Mouse (Mus musculus): Measurements from ENCODE around the gene Npb.
"Not testable (repeated sequence)": the region's sequence is repeated elsewhere in the genome, so short reads cannot be mapped to it uniquely, and the experiment has no call there.

Gene Npb

DNA sequence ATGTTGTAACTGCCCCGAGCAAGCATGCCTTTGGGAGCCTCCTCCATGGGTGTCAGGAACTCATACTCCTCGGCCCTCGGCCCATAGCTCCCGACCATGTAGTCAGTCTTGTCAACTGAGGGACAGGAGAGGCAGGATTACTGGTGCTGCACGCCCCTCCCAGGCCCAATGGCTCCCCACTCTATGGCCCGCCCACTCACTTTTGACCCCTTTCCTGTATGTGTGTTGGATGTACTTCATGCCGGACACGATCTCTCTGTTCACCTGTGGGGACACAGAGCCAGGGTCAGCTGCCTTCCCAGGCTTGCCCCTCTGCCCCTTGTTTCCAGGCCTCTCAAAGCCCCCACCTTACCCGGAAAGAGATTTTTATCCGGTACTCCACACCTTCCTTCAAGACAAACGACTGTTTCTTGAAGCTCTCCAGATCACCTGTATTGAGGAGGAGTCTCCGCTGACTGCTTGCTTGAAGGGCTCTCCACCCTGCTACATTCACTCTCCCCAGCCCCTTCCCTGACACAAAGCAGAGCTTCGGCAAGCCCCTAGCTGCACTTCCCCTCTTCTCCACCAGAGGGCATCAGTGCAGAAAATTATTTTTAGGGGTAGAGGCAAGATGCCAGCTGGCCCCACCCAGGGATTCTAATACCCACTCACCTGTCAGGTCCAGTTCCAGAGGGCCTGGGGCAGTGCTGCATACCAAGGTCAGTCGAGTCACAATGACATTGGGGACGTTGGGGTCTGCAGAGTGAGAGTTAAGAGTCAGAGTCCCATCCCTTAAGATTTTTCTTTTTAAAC, 28.8 kb upstream of the Npb start:
- DNase-seq (ENCODE audit: low spot score in 2 of 2): peak; percentile 65 to 73

DNA sequence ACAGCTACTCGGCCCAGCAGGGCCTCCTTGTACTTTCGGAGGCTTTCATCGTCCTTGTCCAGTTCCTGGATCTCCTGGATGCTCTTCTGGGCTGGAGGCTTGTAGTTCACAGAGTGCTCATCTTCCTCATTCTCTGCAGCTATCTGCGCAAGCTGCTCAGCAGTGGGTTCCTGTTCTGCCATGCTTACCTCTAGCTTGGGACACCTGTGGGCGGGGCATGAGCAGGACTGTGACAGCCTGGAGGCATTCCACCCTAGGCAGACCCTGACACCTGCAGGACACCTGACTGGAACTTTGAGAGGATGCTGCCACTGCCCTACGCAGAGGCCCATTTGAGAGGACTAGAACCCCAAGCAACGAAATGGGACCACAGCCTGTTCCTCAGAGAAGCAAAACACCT, 28.1 kb upstream of the Npb start:
- peak; percentile 48 to 52 for DNase-seq (ENCODE audit: low spot score in 2 of 2)

DNA sequence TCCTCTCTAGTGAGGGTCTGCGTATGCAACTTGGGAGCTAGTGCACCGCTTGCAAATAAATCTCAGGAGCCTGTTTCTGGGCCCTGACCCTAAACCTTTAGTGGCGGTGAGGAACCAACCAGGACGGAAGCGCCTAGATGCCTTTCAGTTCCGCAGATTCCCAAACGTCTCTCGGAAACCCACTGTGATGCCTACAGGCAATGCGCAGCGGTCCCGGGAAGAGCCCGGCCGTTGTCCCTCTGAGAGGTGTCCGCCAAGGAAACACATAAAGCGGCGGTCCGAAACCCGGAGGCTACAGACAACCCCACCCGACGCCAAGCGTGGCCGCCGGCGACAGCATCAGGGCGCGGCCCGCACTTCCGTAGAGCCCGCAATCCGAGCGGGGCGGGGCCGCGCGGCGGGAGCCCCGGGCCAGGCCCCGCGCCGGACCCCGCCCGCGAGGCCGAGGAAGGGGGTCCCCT, 27.4 kb upstream of the Npb start:
- DNase-seq (ENCODE audit: low spot score in 2 of 2): peak; percentile 48

DNA sequence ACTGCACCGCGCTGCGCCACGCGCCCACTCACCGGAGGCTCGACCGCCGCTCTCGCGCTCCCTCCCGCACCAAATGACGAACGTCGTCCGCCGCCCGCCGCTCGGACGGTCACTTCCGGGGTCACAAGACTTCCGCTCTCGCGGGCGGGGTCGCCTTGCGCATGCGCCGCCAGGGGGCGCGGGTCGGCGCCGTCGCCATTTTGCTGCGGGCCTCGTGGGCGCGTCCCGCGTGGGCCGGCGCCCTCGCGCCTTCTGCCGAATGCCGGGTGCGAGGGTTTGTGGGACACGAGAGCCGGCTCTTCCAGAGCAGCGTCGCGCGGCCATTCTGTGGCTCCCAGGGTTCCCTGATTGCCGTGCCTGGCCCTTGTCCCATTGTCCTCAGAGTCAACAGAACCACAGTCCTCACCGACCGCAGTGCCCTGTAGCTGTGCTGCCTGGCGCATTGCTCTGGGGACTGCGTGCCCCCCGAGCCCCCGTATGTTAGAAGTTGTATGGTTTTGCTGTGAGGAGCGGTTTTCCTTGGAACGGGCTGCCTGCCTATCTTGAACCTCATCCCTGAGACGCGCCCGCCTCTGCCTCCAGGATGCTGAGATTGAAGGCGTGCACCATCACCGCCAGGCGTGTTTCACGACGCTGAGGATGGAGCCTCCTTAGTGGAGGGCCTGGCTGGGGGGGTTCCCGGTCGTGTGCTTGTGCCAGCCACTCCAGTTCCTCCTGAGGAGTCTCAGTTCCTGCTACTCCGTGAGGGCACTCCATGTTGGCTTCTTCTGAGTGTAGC, 26.6 kb upstream of the Npb start, which contains the start of gene Arhgdia:
TSS of gene Arhgdia (minus strand) at position 135 of the 778 bp plus-strand sequence.
- peak; percentile 84 to 88 for DNase-seq (ENCODE audit: low spot score in 2 of 2)

DNA sequence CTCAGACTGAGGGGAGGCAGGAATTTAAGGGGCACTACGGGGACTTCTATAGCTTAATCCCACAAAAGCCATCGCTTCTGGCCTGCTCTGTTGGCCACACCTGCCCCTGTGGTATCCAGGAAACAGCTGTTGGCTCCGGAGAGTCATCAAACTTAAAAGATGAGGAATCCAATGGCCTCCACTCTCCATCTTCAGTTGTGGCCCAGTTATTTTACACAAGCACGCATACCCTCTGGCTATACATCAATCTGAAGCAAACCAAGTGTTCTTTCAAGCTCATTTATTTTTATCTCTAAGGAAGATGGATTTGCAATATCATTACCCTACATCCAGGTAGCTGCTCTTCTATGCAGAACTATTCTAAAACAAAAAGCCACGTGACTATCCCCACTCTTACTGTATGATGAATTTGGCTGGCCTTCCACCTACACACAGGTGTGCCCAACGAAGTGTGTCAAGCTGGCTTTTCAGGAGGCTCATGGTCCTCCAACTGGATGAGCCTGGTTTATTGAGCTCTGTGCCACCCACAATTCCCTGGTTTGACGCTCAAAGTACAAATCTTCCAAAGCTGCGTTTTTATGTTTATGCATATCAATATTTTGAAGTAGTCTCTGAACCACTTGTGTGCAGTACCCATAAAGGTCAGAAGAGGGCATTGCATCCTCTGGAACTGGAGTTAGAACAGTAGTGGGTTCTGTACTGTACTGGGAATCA, 25.9 kb upstream of the Npb start:
- DNase-seq (ENCODE audit: low spot score in 2 of 2): peak; percentile 37 to 54

DNA sequence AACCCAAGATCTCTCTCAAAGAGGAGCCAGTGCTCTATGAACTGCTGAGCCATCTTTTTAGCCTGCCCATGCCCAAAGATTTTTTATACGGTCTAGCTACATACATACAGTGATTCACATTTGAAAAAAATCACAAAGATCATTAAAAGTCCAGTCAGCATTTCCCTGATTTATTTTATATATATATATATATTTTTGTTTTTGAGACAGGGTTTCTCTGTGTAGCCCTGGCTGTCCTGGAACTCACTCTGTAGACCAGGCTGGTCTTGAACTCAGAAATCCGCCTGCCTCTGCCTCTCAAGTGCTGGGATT, 25.3 kb upstream of the Npb start:
- not testable (repeated sequence) for DNase-seq (ENCODE audit: low spot score in 2 of 2)

DNA sequence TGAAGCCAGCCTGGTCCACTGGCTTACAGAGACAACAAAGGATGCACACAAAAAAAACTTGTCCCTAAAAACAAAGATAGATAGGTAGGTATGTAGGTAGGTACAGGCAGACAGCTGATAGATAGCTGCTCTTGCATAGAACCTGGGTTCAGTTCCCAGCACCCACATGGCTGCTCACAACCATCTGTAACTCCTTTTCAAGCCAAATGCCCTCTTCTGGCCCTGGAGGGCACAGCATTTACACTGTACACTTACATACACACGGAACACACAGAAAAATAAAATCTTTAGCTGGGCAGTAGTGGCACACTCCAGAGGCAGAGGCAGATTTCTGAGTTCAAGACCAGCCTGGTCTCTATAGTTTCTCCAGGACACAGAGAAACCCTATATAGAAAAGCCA, 24.3 kb upstream of the Npb start:
- DNase-seq (ENCODE audit: low spot score in 2 of 2): no peak

DNA sequence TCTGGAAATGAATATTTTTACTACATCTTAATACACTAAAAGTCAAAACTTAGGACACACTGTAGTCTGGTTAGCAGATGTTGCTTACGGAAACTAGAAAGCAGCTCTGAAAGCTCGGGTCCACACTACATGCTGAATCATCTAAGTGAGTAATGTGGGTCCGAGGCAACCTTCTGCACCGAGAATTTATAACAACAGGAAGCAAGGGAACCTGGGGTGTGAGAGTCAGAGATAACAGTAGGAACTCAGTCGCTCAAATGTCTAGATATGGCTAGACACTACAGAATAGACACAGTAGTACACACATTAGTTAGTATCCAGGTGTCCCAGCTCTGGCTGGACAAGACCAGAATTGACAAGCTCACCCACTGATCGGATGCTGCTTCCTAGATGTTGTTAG, 19.7 kb upstream of the Npb start:
- no peak for DNase-seq (ENCODE audit: low spot score in 2 of 2)

DNA sequence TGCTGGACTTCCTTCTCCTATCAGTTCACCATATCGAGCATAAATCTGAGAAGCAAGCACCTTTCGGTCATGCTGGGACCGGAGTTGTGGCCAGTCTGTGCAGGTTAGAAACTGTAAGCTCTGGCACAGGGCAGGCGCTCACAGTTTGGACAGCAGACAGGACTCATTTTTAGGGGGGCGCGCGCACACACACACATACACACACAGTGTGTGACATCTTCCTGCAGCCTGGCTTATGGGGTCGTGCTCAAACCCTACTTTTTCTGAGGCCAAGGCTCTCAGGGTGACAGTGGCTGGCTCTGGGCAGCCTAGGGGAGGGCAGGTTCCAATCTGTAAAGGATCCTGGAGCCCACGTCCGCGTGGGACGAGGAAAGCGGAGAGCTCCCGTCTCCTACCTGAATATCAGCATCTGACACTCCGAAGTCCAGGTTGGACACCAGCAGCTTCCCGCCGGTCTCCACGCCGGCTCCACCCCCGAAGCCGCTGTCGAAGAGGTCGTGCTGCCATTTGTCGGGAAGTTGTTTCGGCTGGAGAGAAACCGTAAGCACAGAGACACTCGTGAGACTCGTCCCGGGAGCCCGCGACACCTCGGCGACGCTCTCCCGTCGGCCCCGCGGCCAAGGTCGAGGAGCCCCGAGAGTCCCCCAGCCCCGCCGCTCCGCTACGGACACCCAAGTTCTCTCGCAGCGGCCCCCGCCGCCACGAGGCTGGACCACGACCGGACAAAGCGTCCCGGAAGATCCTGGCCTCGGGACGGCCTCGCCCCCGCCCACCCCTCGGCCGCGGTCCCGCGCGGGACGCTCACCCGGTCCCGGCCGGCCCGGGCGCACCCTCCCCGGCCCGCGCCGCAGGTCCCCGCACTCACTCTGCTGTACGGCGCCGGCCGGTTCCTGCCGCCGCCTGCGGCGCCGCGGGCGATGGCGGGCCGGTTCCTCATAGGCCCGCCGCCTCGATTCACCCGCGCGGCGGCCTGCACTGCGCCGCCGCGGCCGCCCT, 10.7 kb upstream of the Npb start:
- peak in 1 of 2 experiments; percentile 24 for DNase-seq (ENCODE audit: low spot score in 2 of 2)

DNA sequence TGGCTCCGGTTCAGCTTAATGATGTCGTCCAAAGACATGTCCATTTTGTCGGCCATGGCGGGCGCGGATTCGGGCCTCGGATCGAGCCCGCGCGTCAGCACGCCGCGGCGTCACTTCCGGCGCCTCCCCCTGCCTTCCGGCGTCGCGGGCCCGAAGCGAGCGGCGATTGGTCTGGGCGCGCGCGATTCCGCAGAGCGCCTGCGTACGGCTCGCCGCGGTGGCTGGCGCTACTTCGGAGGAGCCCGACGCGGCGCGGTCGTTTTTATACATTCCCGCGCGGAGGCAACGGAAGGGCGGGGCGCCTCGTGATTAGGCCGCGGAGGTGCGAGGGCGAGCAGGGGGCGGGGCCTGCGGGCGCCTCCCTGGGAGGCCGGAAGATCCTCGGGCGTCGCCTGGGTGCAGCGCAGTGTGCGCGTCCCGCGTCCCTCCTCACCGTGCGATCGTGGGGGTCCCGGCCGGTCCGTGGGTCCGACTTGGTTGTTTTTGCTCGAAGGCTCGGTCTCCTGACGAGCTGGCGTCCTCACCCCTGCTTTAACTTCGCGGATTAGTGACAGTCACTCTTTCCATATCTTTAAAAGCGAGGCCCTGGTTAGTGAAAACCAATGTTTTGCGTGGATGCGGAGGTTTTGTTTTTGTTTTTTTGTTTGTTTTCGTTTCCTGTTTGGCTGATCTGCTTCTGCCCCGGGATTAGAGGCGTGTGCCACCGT, 9.8 kb upstream of the Npb start, which contains the start of the genes Alyref and Anapc11:
TSS of gene Alyref (minus strand) at position 83 of the 707 bp plus-strand sequence.
TSS of gene Anapc11 (plus strand) at position 139 of the 707 bp plus-strand sequence.
- DNase-seq (ENCODE audit: low spot score in 2 of 2): peak; percentile 94

DNA sequence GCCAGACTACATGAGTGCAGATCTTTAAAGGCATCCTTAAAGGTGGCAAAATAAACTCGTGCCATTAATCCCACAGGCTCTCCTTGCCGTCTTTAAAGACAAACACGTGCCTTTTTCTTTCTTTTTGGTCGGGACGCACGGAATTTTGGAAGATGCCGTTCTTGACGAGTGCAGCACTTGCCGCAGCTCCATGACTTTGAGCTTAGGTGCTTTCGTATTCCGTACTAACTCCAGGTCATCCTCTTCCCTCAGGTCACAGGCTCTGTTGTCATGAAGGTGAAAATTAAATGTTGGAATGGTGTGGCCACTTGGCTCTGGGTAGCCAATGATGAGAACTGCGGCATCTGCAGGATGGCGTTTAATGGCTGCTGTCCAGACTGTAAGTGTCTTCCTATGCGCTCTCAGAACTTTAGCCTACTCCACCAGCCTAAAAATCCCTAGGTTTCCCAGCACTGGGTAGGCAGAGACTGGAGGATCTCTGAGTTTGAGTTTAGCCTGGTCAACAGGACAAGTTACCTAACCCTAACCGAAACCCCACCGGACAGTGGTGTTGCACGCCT, 9.2 kb upstream of the Npb start:
- no peak for DNase-seq (ENCODE audit: low spot score in 2 of 2)

DNA sequence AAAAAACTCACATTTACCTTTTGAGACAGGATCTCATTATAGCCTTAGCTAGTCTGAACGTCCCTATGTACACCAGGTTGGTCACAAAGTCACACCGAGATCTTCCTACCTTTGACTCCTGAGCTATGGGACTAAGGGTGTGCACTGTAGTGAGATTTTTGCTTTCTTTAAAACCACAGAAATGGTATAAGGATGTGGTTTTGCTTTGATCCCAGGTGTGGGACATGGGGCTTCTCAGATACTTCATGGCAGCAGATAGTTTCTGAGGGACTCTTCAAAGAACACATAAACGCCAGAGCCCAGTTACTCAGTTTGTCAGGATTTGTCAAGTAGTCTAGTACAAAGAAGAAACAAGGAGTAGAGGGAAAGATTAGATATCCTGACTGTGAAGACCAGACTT, 7.6 kb upstream of the Npb start:
- DNase-seq (ENCODE audit: low spot score in 2 of 2): no peak

DNA sequence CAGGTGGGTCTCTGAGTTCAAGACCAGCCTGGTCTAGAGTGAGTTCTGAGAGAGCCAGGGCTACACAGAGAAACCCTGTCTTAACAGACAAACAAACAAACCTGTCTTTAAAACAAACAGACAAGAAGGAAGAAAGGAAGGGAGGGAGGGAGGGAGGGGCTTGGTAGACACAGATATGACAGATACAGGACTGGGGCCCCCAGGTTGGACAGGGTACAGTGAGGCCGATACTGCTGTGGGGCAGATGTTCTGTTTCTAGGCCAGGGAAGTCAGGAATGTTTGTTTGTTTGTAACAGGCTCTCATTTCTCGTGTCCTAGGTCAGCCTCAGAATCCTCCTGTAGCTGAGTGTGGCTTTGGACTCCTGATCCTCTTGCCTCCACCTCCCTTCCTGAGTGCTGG, 4.7 kb upstream of the Npb start:
- no peak for DNase-seq (ENCODE audit: low spot score in 2 of 2)

DNA sequence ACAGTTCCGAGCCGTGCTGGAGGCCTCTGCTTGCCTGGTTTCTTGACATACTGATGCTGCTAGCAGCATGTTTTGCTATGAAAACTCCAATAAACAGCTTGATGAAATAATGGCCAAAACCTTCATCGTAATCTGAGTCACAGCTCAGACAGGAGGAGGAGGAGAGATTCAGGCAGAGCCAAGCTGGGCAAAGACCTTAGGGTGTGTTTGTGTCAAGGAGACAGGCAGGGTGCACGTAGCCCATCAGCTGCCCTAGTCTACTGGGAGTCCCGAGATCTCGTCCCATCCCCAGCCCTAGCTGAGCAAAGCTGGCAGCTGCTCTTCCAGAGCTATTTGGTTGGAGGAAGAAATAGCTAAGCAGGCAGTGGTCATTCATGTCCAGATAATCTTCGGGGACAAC, 2.6 kb upstream of the Npb start:
- DNase-seq (ENCODE audit: low spot score in 2 of 2): no peak

DNA sequence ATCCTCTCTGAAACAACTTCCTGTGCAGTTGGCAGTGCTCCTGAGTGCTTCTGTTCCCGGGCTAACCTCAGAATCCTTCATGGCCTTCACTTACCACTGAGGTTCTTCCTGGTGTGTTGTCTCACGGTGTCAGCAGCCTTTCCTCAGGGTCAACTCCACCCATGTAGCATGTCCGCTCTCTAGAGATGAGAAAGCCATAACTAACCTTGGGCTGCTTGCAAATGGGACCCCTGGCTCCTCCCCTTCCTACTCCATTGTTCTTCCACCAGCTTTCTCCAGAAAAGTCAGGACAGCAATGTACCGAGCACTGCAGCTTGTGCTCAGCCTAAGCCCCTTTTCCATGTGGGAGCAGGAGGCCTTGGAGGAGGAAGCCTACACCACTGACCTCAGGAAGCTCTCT, 1.5 kb upstream of the Npb start:
- no peak for DNase-seq (ENCODE audit: low spot score in 2 of 2)

DNA sequence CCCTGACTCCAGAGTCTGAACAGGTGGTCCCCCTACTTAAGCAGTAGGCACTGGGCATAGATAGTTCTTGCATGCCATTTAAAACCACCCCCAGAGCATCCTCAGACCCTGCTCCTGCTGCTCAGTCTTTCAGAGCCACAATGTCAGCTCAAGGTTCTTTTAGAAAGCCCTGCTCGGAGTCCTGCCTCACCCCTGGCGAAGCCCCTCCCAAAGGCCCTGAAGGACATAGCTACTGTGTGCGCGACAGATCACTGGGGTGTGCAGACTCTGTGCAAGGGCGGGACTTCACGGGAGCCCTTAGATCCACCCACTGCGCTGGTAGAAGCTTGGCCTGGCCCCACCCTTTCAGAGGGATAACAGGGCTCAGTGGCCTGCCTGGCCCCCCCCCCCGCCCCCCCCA, 973 bp downstream of the Npb start:
- no peak for DNase-seq (ENCODE audit: low spot score in 2 of 2)

DNA sequence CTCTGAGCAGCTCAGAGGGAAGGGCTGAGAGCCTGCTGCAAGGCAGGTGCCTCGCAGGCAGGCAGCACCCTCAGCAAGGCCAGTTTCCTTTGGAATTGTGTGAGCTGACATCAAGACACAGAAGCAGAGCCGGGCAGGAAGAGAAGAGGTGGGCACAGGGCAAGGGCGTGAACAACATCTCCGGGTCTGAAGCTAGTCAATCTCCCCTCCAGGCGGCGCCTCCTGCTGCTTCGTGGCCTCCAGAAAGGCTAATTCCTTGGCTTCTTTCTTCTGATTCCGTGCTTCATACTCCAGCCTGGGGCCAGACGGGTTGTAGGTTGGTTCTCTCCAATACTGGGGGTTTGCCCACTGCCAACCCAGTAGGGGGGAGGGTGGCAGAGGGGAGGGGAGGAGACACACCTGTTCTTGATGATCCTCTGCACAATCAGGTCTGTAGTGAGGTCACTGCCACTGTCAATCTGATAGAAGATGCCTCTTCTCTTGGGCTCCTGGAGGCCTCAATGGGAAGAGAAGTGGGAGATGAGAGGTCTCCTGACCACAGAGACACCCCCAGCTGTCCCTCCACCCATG, 2.3 kb downstream of the Npb start:
- no peak for DNase-seq (ENCODE audit: low spot score in 2 of 2)

DNA sequence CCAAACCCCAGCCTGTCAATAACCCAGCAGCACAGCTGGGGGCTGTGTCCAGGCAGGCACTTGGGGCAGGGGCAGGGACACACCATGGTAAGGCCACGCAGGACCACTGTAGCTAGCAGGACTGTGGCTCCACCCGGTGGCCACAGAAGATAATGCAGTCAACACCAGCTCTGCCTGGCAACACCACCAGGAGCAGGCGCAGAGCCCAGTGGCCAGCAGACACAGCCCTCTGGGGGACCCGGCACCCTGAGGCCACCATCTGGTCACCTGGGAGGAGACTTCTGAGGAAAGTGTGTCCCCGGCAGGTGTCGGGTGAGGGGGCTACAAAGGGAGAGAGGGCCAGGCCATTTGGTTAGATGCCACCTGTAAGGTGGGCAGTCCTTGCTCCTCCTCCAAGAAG, 4.5 kb downstream of the Npb start:
- DNase-seq (ENCODE audit: low spot score in 2 of 2): peak; percentile 62 to 68

DNA sequence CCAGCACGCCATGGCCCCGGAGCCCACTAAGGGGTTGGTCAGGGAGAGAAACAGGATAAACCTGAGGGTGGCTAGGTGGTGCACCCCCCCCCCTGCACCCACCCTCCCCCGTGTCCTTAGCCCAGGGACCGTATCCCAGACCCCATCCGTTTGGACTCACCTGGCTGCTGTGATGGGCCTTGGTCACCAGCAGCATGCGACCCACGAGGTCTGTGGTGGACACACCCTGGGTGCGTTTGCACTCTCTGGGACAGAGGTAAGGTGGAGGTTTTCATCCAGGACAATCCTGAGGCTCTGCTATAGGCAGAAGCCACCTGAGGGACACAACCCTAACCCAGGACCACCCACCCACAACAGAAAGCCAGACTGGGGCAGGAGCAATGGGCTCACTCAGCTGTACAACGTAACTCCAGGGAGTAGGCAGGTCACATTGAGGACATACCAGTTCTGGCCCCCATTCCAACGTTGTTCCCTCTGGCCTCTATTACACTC, 5.2 kb downstream of the Npb start:
- no peak for DNase-seq (ENCODE audit: low spot score in 2 of 2)

DNA sequence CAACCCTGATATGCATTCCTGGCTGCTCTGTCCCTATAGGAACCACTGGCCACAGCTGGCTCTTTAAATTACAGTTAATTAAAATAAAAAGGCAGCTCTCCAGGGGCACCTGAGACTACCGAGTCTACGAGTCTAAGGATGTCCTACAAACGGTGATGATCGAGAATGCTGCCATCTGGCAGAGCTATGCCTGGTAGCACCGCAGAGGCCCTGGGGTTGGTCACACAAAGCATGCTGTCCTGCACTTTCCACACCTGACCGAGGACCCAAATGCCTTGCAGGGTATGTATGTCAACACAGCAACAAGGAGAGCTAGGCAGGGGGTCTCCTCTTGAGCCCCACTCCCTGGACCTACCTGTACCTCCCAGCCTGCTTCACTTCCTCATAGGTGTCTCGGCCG, 5.7 kb downstream of the Npb start:
- DNase-seq (ENCODE audit: low spot score in 2 of 2): no peak
